Mouse (Mus musculus) G1E (cell line): ENCODE measurements around the gene Perm1. TPM values are rescaled to one million over a fixed set of nuclear protein-coding genes. Genes with fewer than 3 reads are reported as not detected.
A peak's percentile ranks its signal among the peaks of the same experiment; 100 is the strongest.

ENCODE experiments used
- ATAC-seq: 2 replicates; pipeline ENCODE4 v1.8.0; 2016; ENCODE audit warnings: mild to moderate bottlenecking; ENCODE audit not compliant: insufficient number of reproducible peaks, poor library complexity, low FRiP score, severe bottlenecking; ENCODE audit errors: extremely low read depth
- DNase-seq: peaks from one replicate; pipeline ENCODE4 v3.0.0; 2012; ENCODE audit warnings: low spot score
- H3K27me3 ChIP-seq: 2 replicates; pipeline ENCODE4 v1.6.1; 2012; ENCODE audit warnings: mild to moderate bottlenecking, low read length, inconsistent platforms; ENCODE audit not compliant: insufficient read depth
- H3K36me3 ChIP-seq: replicated peaks from 2 replicates; pipeline ENCODE3; 2012; ENCODE audit warnings: mild to moderate bottlenecking, inconsistent platforms
- H3K4me1 ChIP-seq: 2 replicates; pipeline ENCODE4 v1.6.1; 2012; ENCODE audit warnings: low read depth, low read length, inconsistent platforms, mixed read lengths; ENCODE audit not compliant: insufficient read depth
- H3K4me3 ChIP-seq: 2 replicates; pipeline ENCODE4 v1.5.1; 2012; ENCODE audit warnings: low read depth, mild to moderate bottlenecking, inconsistent platforms, low read length, moderate library complexity, mixed read lengths
- H3K9me3 ChIP-seq: replicated peaks from 2 replicates; pipeline ENCODE4 v1.6.1; 2012; ENCODE audit warnings: inconsistent platforms
- CTCF ChIP-seq: IDR thresholded peaks from 2 replicates; pipeline ENCODE4 v1.5.1; 2012; ENCODE audit warnings: low read depth, low read length, inconsistent platforms, mixed read lengths
- GATA1 ChIP-seq: IDR thresholded peaks from 2 replicates; pipeline ENCODE4 v1.6.1; 2012; ENCODE audit warnings: borderline replicate concordance, low read length, inconsistent platforms, mixed read lengths
- GATA2 ChIP-seq: IDR thresholded peaks from 2 replicates; pipeline ENCODE4 v1.6.1; 2012; ENCODE audit warnings: low read depth, low read length, inconsistent platforms, borderline replicate concordance
- POLR2AphosphoS5 ChIP-seq: IDR thresholded peaks from 2 replicates; pipeline ENCODE4 v1.6.1; 2012; ENCODE audit warnings: low read depth, low read length, inconsistent platforms; ENCODE audit not compliant: insufficient replicate concordance
- TAL1 ChIP-seq: conservative IDR thresholded peaks from 2 replicates; pipeline ENCODE4 v1.6.1; 2012; ENCODE audit warnings: low read depth, low read length, inconsistent platforms, mixed read lengths
- polyA plus RNA-seq: library from polyadenylated mRNA; stranded (reverse); fragments of >175 nt; gene quantifications from 2 replicates; pipeline ENCODE4 v1.2.3, GENCODE M21; 2012
- total RNA-seq, 2 experiments: library from RNA; stranded (forward) in 1 of 2; stranded (reverse) in 1 of 2; fragments of 200-1000 nt in 1 of 2; fragments of >200 nt in 1 of 2; fragmentation: Nextera tagmentation in 1 of 2; gene quantifications; 2 replicates each; pipeline ENCODE4 v1.2.3; 2014 to 2017

Perm1 gene
- total RNA-seq (2014; fragmentation: Nextera tagmentation) = not detected in 2 replicates
- total RNA-seq (2017) = 0.05 TPM in 1 of 2 replicates, not detected in the other
- polyA plus RNA-seq = not detected in 2 replicates

DNA sequence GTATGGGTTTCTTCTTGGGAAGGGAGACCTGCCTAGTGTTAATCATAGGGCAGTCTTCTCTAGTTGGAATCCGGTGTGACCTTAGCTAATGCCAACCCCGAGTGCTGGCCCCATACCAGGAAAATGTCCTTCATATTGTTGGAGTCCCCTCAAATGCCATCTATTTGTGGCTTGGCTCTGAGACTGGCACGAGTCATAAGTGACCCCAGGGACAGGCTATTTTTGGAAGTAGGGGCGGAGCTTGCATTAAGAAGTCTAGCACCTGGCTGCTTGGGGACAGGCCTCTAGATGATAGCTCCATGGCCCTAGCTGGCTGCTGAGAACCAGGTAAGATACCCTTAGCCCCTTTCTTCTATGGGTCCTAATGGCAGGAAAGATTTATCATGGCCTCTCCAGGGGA, at the start of gene Perm1:
TSS of gene Perm1 (plus strand) at position 220 of the 400 bp plus-strand sequence.
- H3K4me3 ChIP-seq = no peak within 1 kb of the TSS
- TF ChIP-seq GATA1 (no peak), TAL1 (no peak), GATA2 (no peak), CTCF (no peak), POLR2AphosphoS5 (no peak)
- no peak for DNase-seq

GRCm38 (mm10) chr4:156166477-156166876, 49.2 kb upstream of the Perm1 start:
- ATAC-seq = no peak
- no peak for TF ChIP-seq POLR2AphosphoS5
- no peak for TF ChIP-seq CTCF
- no peak for TF ChIP-seq GATA1
- TF ChIP-seq GATA2 = no peak
- TF ChIP-seq TAL1 = no peak
- peaks cover 48% of the 10 kb centered on the region for H3K9me3 ChIP-seq
- no peaks in the 10 kb centered on the region for H3K36me3 ChIP-seq
- peaks cover 2% of the 10 kb centered on the region; the same call in 1 of the 2 replicates for H3K27me3 ChIP-seq
- DNase-seq = no peak
- H3K4me1 ChIP-seq = no peaks in the 10 kb centered on the region
- H3K4me3 ChIP-seq = no peak overlapping the region

More for the DNA sequence above, at the start of gene Perm1:
- H3K27me3 ChIP-seq = peaks cover 22% of the 10 kb centered on the region
- no peaks in the 10 kb centered on the region for H3K4me1 ChIP-seq
- no peak for ATAC-seq
- H3K36me3 ChIP-seq = no peaks in the 10 kb centered on the region
- H3K9me3 ChIP-seq = 0 out of 2 replicates have a peak, but pooled peaks cover 2% of the 10 kb centered on the region

DNA sequence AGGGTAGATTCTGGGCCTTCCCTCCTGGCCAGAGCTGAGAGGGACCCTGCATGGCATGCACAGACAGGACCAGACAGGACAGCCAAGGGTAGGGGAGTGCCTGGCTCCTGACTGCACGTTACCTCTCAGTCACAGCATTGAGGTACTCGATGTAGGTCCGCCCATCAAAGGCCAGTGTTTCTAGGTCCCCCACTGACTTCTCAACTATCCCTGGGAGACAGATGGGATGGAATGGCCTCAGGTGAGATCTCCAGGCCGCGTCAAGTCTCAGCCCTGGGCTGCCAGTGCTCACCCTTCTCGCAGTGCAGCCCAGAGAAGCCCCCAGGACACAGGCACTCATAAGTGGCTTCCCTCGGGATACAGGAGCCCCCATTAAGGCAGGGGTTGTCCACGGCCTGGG, 47.1 kb upstream of the Perm1 start:
- ATAC-seq = no peak
- Histone ChIP-seq H3K36me3 (no peaks in the 10 kb centered on the region), H3K27me3 (peaks cover 2% of the 10 kb centered on the region; the same call in 1 of the 2 replicates), H3K9me3 (peaks cover 51% of the 10 kb centered on the region), H3K4me3 (no peak overlapping the region), H3K4me1 (no peaks in the 10 kb centered on the region)
- TF ChIP-seq GATA1 (no peak), GATA2 (no peak), POLR2AphosphoS5 (no peak), CTCF (no peak), TAL1 (no peak)
- no peak for DNase-seq

DNA sequence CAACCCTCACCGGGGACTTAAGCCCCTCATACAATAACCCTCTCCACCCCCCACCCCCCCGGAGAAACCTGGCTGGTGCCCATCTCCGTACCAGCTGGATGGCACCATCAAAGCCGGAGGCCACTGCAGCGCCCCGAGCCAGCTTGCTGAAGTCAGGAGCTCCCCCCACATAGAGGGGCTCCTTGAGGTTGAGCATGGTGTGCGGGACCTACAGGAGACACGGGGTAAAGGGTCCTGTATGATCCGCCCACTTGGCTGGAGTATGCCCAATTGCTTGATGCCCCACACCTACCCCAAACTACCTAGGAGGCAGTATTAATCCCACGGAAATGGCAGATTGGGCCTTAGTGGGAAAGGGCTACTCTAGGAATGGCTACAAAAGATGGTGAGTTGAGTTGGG, 46.5 kb upstream of the Perm1 start:
- Histone ChIP-seq H3K4me1 (no peaks in the 10 kb centered on the region), H3K27me3 (peaks cover 2% of the 10 kb centered on the region; the same call in 1 of the 2 replicates), H3K9me3 (peaks cover 53% of the 10 kb centered on the region), H3K4me3 (no peak overlapping the region), H3K36me3 (no peaks in the 10 kb centered on the region)
- TF ChIP-seq GATA1 (no peak), POLR2AphosphoS5 (no peak), TAL1 (no peak), CTCF (no peak)
- ATAC-seq = no peak
- no peak for DNase-seq

DNA sequence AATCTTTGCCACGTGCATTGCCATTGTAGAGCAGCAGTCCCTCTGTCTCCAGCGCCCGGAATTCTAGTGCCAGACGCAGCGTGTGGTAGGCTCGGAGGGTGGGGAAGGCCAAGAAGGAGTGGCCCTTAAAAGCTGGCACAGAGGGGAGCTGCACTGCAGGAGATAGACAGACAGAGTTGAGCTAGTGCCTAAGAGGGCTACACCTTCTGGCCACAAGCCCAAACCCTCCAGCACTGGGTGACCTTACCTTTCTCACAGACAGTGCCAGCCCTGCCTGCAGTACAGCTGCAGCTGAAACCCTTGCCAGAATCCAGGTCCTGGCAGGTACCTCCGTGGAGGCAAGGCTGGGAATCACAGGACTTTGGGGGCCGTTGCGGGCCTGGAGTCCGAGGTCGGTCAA, 43.8 kb upstream of the Perm1 start:
- peaks cover 72% of the 10 kb centered on the region for H3K9me3 ChIP-seq
- no peaks in the 10 kb centered on the region for H3K4me1 ChIP-seq
- no peak overlapping the region for H3K4me3 ChIP-seq
- ATAC-seq (no peak), DNase-seq (no peak)
- no peaks in the 10 kb centered on the region for H3K36me3 ChIP-seq
- no peaks in the 10 kb centered on the region; the same call in 1 of the 2 replicates for H3K27me3 ChIP-seq
- TF ChIP-seq CTCF = no peak

DNA sequence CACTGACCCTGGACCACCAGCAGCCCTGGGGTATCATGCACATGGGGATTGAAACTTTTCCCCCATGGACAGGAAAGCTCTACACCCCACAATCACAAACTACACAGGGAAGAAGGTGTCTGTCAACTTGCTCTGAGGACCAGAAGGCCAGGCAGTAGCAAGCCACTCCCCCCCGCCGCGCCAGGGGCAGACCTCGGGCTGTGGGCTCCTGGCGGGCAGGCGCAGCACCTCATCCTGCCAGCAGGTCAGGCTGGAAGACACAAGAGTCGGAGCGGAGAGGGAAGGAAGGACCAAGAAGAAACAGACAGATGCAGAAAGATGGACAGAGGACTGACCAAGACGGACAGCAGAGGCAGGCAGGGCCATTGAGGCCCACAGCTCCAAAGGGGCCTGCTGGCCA, 38.0 kb upstream of the Perm1 start:
- peaks cover 57% of the 10 kb centered on the region for H3K9me3 ChIP-seq
- DNase-seq (no peak), ATAC-seq (no peak)
- H3K27me3 ChIP-seq = no peaks in the 10 kb centered on the region; the same call in 1 of the 2 replicates
- no peaks in the 10 kb centered on the region for H3K36me3 ChIP-seq
- 0 out of 2 replicates have a peak overlapping the region, but pooled peaks have one; percentile 31 for H3K4me3 ChIP-seq
- TF ChIP-seq GATA1 (no peak), CTCF (no peak), POLR2AphosphoS5 (no peak), TAL1 (no peak), GATA2 (no peak)
- no peaks in the 10 kb centered on the region for H3K4me1 ChIP-seq

DNA sequence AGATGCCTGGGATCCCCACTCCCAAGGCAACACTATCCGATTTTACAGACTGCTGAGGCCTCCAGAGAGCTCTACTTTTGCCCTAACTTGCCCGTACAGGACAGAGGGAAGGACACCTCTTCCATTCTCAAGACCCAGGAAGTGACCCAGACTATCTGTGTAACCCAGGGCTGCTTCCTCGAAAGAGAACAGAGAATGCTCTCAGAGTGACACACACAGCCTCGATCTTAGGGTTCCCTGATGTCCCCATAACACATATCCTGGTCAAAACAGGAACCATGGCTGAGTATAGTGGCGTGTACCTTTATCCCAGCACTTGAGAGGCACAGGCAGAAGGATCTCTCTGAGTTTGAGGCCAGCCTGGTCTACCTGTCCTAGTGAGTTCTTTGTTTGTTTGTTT, 31.9 kb upstream of the Perm1 start:
- Histone ChIP-seq H3K4me1 (no peaks in the 10 kb centered on the region; the same call in 1 of the 2 replicates), H3K27me3 (peaks cover 21% of the 10 kb centered on the region), H3K4me3 (no peak overlapping the region), H3K9me3 (peaks cover 7% of the 10 kb centered on the region), H3K36me3 (no peaks in the 10 kb centered on the region)
- DNase-seq = no peak
- TF ChIP-seq GATA2 = no peak
- no peak for TF ChIP-seq CTCF
- TF ChIP-seq TAL1 = no peak
- no peak for TF ChIP-seq GATA1
- no peak for TF ChIP-seq POLR2AphosphoS5
- no peak for ATAC-seq
